Mouse (Mus musculus) induced T-regulatory cell, adult 2 months (primary cell): ENCODE results near the gene C2cd3.
A peak's percentile ranks its signal among the peaks of the same experiment; 100 is the strongest.

Source experiments
- DNase-seq: peaks from one replicate; pipeline ENCODE4 v3.0.0-alpha.2; 2012; ENCODE audit warnings: low read depth

The C2cd3 gene

DNA sequence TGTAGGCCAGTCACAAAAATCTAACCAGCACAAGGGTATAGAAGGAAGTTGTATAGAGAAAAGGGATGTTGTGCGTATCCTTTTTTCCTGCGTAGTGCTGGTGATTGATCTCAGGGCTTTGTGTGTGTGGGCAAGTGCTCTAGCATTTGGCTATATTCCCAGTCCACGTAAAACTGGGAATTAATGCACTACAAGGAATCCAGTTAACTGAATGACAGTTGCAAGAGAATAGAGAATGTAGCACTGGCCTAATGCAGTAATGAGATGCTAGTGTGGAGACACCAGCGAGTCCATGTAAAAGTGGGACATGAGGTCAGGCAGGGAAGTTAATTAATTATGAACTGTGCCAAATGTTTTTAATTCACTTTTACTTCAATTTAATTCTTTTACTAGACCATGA is 30.7 kb downstream of the C2cd3 start:
- no peak for DNase-seq

- no peak for DNase-seq
Observed at GRCm38 (mm10) chr7:100407677-100408076, 35.6 kb downstream of the C2cd3 start.

DNA sequence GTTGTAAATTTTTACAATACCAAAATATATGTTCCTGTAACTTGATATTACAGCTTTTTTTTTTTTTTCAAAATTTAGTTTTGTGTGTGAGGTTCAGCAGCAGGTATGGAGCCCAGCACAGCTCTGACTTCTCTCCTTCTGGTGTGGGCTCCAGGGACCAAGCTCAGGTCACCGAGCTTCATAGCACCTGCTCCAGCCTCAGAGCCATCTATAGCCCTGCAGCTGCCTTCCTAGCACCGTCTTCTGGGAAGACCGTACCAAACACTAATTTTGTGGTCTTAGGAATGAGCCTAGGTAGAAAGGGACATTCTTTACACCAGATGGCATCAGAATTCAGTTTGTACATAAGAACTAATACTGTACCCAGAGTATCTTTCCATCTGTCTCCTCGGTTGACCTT is 36.7 kb downstream of the C2cd3 start:
- no peak for DNase-seq

DNA sequence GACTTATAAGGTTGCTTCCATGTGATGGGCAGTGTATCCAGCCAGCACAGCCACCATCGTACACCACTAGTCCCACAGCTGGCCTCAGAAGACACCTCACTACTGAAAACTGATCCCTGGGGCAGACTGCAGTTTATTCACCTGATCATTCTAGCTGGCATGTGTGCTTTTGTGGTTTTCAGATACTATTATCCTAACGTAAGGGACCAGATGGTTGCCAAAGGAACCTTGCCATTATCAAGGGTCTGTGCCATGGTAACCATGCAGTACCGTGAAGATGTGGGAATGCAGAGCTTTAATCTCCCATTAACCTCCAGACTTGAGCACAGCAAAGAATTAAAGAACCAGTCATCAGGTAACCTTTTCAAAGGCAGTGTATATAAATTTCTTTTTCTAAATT is 53.8 kb downstream of the C2cd3 start:
- no peak for DNase-seq

- peak; percentile 71 for DNase-seq
Observed at GRCm38 (mm10) chr7:100429102-100429501, 57.1 kb downstream of the C2cd3 start.

- DNase-seq: no peak
Observed at GRCm38 (mm10) chr7:100429911-100430310, 57.9 kb downstream of the C2cd3 start.

DNA sequence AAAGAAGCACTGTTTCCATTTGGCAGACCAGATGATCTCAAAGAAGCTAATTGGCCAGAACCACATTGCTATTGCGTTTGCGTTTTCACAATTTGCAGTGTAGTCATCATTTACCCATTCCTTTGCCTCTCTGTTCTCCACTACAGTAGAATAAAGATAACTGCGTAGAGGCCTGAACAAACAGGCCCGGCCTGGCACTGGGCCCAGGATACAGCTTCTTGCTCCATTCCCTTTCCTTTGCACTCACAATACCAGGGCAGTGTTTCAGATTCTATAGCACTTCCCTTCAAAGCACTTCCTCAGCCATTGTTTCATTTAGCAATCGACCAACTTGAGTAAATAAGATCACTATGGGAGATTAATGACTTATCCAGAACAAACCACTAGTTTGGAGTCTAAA is 59.1 kb downstream of the C2cd3 start:
- DNase-seq: no peak

- no peak for DNase-seq
Observed at GRCm38 (mm10) chr7:100433295-100433694, 61.3 kb downstream of the C2cd3 start.

DNA sequence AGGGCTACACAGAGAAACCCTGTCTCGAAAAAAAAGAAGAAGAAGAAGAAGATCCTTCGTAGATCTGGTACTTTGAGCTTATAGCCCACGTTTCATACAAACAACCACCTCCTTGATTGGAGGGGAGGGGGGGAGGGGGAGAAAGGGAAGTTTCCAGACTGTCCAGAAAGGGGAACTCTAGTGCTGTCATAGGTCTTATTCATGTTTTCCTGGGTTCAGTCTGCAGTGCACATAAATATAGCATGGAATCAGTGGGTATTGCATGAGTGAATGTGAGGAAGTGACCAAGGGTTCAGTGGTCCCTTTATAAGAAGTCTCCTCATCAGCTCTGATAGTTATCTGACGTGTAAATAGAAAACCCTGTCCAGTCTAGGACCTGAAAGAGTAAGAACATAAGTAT is 71.7 kb downstream of the C2cd3 start:
- no peak for DNase-seq

DNA sequence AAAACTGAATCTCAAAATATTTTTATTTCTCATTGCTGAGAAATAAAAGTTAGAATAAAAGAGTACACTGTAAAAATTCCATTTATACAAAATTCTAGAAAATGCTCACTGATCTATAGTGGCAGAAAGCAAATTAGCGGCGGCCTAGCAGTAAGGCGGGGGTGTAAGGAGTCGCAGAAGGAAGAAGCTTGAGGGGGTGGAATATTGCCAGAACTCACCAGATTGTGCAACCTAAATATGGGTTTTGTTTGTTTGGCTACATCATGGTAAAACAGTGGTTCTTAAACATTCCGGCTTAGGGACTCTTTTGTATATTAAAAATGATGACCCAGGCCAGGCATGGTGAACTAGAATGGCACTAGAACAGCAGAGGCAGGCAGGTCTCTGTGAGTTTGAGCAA is 74.2 kb downstream of the C2cd3 start:
- no peak for DNase-seq

- DNase-seq: peak; percentile 72
Observed at GRCm38 (mm10) chr7:100448530-100448929, 76.5 kb downstream of the C2cd3 start.

- peak; percentile 85 for DNase-seq
Observed at GRCm38 (mm10) chr7:100448985-100449384, 77.0 kb downstream of the C2cd3 start.

DNA sequence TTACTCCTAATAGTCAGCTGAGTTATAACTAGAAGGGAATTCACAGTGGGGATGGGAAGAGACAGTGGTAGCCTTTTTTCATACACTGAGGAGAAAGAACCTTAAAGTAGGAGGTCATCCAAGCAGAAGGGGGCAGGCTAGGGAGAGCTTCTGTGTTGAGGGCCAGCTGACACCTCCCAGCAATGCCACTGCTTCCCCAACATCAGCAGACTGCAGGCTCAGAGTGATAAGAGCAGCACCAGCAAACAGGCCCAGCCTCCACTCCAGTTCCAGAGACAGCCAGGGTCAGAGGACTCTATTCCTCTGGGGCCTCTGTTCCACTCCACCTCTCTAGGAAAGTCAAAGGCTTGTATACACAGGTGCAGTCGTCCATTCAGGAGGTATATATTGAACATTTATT is 86.1 kb downstream of the C2cd3 start:
- no peak for DNase-seq

- DNase-seq: no peak
Observed at GRCm38 (mm10) chr7:100459862-100460261, 87.8 kb downstream of the C2cd3 start.

- no peak for DNase-seq
Observed at GRCm38 (mm10) chr7:100461621-100462151, 89.7 kb downstream of the C2cd3 start.

DNA sequence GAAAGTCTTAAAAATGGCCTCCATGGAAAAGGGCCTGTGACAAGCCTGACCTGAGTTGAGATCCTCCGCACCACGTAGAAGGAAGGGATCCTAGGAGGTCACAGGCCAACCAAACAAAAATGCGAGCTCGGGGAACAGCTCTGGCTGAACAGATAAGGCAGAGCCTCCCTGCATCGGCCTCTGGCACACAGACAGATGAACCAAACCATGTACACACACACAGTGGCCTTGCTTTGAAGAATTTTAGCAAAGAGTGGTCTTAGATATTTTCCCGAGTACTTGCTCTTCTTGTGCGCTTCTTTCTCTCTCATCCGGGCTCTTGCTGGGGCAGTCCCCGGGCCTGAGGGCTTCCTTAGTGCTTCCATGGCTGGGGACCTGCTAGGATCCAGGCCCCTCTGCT is 91.2 kb downstream of the C2cd3 start:
- no peak for DNase-seq

DNA sequence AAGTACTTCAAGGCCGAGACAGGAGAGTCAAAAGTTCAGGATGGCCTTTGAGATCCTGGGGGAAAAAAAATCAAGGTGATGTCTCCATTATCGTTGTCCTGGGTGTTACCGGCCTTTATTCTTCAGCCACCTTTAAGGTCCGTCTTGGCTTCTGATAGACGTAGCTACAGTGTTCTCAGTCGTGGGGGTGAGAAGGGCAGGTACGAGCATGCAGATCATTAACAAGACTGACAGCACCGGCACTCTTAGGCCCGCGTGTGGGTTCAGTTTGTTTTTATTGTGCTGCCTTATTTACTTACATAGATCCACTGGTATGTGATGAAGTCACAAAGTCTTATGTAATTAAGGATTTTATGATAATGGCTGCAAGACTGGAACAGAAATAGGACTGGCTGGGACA is 91.7 kb downstream of the C2cd3 start:
- DNase-seq: no peak

DNA sequence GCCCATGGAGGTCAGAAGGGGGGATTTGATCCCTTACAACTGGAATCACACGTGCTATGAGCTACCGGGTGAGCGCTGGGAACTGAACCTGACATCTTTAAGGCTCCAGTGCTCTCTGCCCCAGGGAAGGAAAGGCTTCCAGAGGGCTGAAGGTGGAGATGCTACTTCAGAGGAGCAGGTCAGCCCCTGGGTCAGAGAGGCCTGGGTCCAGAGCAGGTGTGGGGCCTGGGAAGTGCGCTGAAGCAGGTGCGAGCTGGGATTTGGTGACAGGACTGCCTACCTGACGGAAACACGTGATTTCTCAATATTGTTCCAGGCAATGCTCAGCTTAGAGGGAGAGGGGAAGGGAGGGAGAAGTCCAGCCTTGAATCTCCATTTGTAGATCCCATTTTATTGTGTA is 92.2 kb downstream of the C2cd3 start:
- no peak for DNase-seq

- no peak for DNase-seq
Observed at GRCm38 (mm10) chr7:100465248-100465647, 93.2 kb downstream of the C2cd3 start.

DNA sequence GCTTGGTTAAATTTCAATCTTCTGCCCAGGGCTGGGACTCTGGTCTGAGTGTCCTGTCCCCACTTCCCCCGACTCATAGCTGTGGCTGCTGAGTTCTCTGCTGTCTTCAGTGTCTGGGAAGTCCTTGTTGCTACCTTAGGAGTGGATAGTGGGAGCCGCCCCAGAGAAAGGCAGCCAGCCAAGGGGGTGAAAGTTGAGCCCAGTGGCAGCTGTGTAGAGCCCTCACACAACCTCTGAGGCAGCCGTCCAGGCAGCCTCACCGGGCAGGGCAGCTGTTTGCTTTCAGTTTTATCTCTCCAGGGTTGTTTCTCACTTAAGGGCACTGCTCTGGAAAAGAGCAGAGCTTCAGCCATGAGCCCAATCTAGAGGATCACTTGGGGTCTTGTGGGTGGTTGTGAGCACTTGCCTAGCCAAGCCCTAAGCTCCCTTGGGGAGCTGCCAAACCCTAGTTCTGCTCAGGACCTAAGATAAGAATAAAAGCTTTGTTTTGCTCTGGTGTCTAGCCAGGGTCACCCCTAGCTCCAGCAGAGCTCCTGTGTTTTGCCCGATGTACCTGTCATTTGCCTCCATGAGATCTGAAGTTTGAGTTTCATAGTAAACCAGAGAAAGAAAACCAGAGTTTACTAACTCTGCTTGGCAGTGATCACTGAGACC is 93.8 kb downstream of the C2cd3 start:
- DNase-seq: no peak

GRCm38 (mm10) chr7:100466781-100467510 is 94.9 kb downstream of the C2cd3 start:
- no peak for DNase-seq

DNA sequence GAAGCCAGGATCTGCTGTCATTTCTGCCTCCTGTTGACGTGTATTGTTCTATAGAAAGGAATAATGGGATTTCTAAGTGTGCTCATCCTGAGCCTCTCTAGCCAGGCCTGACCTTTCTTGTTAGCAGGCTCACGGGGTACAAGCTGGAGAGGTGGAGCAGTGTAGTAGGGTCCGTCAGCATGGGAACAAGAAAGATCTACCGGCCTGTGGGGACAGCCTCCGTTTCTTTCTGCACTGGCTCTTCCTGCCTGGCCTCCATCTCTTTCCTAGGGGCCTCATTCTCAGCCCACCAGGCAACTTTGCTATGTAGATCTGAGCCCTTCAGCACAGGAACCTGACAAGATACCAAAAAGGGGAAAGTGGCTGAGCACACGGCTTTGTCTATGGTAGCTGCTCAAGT is 96.7 kb downstream of the C2cd3 start:
- no peak for DNase-seq

DNA sequence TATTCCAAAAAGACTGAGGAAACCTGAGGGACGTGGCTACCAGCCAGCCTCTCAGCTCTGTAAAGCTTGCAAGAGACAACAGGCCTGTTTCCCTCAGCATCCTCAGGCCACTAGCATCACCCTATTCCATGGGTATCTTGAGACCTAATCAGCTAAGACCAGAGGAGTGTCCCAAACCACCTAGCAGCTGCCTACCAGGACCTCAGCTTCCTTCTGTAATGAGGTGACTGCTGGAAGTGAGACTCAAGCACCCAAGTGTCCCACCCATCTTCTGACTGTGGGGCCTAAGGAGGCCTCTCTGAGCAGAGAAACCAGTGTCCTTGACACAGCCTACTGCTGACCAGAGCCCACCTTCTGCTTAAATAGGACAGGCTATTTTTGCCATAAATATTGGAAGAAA is 97.5 kb downstream of the C2cd3 start:
- DNase-seq: no peak
